Mouse (Mus musculus): ENCODE data around the gene Ldah.
A peak's percentile ranks its signal among the peaks of the same experiment; 100 is the strongest.
"Not testable (repeated sequence)": the region's sequence is repeated elsewhere in the genome, so short reads cannot be mapped to it uniquely, and the experiment has no call there.

The Ldah gene

DNA sequence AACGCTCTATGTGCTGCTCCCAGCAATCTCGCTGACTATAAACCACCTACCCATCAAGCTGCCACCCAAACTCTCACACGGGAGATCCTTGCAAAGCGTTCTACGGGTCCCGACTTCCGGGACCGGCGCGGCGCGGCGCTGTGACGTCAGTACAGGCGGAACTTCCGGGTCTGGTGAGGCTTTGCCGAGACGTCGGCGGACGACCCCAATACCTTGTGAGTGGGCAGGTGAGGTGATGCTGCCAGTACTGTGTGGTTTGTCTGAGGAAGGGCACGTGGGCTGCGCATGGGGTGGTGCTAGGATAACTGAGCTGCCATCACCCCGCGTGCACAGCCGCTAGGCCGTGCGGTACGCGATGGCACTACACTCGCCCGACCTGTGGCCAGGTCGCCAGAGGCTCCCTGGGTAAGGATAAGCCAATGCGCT lies at the start of gene Ldah:
Gene Ldah (plus strand): TSS at position 130 of the 426 bp plus-strand sequence.
- DNase-seq (ENCODE audit: low spot score) = peak; percentile 91

DNA sequence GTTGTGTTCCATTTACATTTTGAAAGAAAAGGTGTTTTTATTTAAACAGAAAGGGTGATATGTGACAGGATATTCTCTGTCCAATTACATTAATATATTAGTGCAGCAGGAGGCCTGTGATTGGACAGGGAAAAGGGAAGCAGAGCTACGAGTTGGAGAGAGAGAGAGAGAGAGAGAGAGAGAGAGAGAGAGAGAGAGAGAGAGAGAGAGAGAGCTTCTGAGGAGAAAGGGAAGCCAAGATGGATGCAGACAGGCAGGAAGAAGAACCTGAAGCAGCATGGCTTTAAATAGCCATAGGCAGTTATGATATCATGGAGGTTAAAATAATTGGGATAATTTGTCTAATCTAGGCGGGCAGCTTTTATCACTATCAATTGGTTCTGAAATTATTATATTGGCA lies 40.2 kb upstream of the Ldah start:
- no peak for DNase-seq (ENCODE audit: low spot score)

DNA sequence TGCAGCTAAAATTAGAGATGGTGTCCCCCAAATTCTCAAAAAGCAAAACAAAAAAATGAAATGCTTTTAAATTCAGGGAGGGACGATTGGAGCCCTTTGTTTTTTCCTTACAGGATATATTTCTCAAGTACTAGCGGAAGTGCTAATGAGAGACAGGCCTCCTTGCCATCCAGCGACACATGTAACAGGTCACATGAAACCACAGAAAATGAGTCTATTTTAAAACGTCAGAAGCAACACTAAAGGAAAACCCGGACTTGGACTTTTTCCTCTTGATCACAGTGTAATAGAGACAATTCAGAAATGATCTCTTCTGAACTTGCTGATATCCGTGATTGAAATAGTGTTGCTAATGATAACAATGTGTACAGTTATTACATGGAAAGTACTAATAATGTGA lies 27.0 kb upstream of the Ldah start:
- DNase-seq (ENCODE audit: low spot score) = no peak

DNA sequence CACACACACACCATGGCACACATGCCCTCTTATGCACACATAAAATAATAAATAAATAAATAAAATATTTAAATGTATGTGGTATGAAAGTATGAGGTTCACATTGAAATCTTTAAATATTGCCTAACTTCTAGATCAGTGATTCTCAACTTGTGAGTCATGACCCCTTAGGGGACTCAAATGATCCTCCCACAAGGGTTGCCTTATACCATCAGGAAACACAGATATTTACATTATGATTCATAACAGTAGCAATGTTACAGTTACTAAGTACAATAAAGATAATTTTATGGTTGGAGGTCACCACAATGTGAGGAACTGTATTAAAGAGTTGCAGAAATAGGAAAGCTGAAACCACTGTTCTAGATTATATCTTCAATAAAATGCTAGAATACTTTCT lies 26.2 kb upstream of the Ldah start:
- DNase-seq (ENCODE audit: low spot score) = no peak

DNA sequence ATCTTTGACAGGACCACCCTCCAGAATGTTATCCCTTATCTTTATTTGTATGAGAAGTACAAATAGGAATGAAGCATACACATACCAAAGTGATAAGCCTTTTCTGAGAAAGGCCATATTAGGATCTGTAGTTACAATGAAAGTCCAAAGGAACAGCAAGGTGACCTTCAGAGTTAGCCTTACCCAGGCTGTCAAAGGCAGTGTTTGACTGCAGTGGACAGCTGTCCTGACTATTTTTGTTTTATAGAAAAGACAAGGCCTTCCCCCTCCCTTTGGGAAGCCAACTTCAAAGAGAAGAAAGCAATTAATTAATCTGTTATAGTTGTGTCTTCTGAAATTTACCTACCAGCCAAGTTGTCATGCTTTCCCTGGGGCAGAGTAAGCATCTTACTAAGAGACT lies 23.4 kb upstream of the Ldah start:
- no peak for DNase-seq (ENCODE audit: low spot score)

DNA sequence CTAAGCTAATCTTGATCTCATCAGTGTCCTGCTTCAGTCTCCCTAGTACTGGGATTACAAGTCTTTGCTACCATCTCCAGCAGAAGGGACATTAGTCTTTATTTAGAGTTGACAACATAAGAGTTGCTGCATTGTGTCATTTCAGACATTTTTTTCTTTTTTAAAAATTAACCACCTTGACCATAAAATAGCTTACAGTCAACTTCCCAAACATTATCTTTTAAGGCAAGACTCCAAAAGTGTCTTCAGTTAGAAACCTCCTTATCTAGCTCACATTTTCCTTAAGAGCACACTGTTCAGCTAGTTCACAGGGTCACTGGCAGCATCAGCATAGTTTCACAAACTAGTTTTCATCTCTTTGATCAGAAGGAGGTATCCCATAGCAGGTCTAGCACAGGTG lies 19.7 kb upstream of the Ldah start:
- no peak for DNase-seq (ENCODE audit: low spot score)

DNA sequence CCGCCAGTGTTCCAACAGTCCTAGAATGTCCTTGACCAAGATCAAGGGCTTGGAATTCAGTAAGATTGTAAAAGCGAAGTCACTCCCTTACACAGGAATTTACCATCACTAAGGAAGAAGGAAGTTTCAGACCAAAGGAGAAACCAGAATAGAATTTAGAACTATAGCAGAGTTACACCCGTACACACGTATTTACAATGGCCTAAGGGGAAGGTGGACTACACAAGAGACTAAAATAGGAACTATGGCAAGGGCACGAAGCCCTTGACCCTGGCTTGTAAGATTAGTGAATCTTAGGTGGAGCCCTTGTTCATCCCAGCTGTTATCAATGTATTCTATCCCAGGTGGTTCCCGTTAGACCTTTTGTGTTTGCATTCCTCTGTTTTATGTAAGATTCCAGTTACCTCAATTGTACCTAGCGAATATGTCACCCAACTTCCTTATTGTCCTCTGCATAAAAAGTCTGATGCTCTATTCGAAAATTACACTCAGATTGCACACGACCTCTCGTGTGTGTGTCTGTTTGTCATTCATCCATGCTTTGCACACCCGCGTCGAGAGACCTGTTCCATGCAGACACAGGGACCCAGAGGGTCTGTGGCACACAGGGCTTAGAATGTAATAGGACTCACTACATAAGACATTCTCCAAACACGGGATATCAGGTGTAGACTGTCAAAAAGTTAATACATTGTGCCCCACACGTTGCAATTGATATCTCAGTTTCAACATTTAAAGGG lies 18.9 kb upstream of the Ldah start:
- DNase-seq (ENCODE audit: low spot score) = not testable (repeated sequence)

DNA sequence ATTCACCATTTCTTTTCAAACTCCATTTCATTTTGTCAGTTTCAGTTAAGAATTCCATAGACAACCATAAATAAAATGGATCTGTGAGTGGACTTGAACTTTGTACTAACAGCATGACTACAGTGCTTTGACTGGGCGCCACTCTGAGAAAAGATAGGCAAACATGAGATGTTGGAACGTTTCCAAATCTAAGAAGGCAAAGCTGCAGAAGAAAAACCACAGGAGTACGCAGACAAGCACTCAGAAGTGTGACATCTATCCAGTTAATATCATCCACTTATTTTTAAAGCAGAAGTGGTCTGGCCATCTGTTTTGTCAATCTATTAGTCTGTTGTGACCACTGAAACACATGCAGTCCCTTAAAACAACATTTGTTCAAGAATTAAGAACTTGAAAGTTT lies 18.2 kb upstream of the Ldah start:
- no peak for DNase-seq (ENCODE audit: low spot score)

DNA sequence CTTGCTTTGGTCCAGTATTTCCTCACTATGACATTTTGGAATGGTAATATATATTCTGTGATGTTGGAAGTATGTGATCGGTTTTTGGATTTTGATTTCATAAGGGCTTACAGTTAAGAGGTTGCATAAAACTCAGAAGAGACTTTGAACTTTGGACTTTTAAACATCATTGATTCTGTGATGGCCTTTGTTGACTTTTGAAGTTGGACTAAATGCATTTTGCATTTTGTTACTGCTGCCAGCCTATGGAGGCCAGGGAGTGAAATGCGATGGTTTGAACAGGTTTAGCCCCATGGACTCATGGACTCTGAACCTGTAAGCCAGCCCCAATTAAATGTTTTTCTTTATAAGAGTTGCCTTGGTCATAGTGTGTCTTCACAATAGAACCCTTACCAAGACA lies 2.2 kb upstream of the Ldah start:
- DNase-seq (ENCODE audit: low spot score) = no peak

DNA sequence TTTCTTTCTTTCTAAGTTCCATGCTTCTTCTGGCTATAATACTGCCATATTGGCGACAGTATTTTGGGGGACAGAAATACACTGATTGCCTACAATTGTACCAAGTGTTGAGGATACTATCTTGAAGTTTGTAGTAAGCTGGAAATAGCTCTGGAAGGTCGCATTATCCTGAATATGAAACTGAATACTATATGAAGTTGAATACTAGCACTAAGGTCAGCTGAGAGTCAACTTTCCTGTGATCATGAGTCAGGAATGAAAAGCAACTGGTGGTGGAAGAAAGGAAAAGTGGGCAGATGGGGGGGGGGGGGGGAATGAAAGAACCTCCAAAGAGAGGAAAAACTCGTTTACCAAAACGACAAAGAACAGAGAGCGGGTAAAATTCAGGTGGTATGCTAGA lies 329 bp upstream of the Ldah start:
- no peak for DNase-seq (ENCODE audit: low spot score)

DNA sequence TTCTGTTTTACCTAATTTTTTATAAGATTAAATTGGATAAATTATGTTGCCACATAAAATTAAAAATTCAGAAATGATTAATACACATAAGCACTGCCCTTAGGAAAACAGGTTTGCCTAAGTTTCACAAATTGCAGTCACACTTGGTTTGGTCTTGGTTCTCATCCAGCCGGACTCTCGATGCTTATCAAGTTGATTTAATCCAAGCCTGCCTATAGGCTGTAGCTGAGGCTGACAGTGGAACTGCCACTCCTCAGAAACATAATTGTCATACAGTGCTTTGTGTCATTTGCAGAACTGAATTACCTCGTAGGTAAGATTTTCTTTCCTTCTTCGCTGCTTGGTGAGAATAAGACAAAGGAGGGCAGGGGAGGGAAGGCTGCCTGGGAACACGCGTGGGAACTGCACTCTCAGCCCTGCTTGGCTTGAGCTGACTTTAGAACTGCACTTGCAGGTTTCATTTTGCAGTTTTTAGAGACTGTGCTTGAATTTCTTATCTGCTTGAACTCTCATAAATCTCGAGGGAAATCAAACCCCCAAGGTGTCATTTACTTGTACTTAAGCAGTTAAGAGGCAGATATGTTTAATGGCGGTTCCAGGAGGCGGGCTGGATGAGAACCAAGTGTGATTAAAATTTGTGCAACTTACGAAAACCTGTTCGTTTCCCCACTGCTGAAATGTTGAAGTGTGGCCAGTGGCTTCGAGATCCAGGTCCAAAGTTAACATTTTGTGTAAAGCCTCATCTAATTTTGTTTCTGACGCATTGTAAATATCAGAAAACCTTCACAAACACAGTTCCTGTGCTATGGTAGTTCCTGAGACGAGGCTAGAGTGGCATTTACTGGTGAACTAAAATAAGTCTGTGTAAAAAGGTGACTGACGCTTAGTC lies 8.7 kb downstream of the Ldah start:
- DNase-seq (ENCODE audit: low spot score) = no peak

DNA sequence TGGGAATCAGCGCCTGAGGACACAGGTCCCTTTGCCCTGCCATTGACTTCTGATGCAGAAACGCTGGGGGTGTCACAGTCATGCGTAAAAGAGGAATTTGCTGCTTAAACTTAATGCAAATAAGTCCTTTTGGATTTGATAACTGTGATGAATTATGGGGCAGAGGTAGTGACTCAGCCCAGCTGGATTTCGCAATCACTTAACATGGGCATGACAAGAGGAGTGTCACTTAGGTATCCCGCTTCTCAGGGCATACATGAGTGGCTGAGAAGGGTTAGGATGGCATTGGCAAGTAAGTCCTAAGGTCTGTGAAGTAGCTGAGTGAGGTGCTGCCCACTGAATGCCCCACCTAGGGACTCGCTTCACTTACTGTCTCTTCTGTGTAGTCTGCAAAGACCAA lies 15.1 kb downstream of the Ldah start:
- DNase-seq (ENCODE audit: low spot score) = no peak

DNA sequence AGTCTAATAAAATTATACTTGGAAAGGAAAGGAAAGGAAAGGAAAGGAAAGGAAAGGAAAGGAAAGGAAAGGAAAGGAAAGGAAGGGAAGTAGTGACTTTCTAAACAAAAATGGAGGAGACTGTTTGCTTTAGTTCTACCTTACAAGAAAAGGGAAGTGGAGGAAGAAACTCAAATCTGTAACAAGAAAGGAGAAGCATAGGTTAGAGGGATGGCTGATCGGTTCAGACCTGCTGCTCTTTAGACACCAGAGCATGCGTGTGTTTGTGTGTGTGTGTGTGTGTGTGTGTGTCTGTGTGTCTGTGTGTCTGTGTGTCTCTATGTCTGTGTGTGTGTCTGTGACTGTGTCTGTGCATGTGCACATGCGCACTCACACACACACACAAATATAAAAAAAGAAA lies 23.2 kb downstream of the Ldah start:
- DNase-seq (ENCODE audit: low spot score) = no peak

DNA sequence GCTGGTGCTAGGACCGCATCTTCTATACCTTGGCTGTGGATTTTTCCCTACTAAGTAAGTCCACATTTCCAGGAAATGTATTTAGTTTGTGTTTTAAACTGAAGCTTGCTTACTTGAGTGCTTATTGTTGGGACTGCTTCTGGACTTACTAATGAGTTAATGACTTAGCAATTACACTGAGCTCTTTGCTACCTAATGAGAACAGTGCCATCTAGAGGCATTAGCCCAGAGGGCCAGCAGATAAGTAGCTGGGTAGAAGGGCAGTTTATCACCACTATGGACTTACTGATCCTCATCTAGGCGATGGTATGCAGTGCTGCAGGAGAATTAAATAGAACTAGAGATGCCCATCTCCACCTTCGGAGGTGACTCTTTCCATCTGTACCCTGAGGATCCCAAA lies 24.8 kb downstream of the Ldah start:
- no peak for DNase-seq (ENCODE audit: low spot score)

DNA sequence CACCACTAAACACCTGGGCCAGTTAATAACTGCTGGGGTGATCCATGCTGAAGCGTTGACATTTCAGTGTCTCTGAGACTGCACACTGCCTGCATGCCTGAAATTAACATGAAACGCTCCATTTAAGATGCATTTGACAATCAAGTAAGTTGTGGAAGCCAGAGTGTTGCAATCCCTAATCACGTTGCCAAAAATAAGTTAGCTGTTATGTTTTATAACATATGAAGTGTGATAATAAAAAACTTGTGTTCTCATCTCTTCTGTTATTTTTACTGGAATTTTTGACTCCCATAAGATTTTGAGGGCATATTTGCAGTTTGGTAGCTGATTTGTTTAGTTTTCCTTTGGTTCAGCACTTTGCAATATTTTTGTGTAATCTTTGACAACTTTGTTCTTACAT lies 34.3 kb downstream of the Ldah start:
- DNase-seq (ENCODE audit: low spot score) = no peak

DNA sequence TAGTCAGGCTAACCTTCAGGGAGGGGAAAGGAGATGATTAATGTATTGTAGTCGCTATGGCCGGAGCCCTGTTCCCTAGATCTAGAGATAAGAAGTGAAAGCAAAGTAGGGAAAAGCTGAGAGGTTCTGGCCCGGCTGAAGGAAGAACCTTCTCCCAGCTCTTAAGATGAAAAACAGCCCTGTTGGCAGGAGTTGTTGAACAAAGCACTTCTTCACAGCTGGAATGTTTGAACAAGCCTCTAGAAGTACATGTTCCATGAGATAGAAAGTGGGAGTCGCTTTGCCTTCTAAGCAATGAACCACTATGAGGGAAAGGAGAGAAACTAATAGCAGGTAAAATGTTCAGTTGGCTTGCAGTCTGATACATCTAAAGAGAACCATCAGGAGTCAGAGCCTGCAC lies 36.8 kb downstream of the Ldah start:
- DNase-seq (ENCODE audit: low spot score) = no peak

DNA sequence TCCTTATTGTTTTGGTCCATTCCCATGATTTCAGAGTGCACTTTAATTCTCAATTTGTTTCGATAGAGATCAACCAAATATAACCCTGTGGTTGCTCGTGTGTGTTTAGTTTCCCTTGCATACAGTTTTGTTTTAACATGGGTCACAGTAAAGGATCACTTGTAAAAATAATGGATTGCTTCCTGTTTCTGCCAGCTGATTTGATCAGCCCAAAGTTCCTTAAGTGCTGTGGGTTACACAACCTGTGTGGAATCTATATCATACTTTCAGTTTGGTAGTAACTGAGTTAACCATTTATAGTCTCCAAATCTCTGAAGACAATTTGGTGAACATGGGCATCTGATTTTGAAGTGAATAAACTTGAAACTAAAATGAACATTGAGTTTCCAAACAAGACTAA lies 52.4 kb downstream of the Ldah start:
- DNase-seq (ENCODE audit: low spot score) = no peak

DNA sequence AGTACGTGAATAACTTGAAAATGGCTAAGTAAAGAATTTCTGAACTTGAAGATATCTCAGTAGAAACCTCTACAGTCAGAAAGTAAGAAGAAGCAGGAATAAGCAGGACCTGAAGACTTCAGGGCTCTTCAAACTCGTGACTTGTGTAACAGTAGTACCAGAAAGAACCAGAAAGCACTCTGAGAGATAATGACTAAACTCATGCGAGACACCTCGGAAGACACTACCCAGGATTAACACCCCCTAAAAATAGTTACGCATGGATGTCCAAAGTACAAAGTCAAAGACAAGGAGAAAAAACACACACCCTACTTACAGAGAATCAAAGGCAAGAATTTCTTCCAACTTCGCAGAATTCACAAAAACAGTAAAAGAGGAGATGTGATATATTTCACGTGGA lies 58.4 kb downstream of the Ldah start:
- DNase-seq (ENCODE audit: low spot score) = no peak

DNA sequence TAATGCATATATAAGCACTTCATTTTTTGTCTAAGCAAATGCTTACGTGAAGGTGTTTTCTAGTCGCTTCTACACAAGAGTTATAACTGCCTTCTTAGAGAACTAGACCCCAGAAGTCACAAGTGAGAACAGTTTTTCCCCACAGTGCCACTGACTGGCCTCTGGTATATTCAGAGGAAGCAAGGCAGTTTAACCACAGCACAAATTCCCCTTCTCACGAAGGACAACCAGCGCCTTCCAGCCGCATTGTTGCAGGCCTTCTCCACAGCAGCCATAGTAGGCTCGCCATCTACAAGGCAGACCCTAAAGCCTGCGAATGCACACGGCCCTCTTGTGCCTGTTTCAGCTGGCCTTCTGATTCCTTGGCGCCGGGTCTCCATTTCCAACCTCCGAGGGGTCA lies 61.7 kb downstream of the Ldah start:
- no peak for DNase-seq (ENCODE audit: low spot score)

DNA sequence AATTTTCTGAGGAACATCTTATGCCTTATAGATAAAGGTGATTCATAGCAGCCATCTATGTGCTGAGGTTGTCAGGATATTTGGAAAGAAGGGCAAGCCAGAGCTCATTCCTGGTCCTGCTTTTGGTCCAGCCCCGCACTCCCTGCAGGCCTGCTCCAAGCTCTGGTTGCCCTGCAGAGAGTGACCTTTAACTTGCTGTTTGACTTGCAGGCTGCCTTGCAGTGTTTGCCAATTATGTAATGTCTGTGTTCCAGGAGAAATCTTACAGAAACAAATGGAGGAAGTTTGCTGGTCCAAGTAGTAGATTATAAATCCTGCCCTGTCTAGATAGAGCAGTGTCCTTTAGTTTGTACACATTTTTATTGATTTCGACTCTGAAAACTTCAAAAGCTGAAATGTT lies 63.5 kb downstream of the Ldah start:
- DNase-seq (ENCODE audit: low spot score) = no peak

DNA sequence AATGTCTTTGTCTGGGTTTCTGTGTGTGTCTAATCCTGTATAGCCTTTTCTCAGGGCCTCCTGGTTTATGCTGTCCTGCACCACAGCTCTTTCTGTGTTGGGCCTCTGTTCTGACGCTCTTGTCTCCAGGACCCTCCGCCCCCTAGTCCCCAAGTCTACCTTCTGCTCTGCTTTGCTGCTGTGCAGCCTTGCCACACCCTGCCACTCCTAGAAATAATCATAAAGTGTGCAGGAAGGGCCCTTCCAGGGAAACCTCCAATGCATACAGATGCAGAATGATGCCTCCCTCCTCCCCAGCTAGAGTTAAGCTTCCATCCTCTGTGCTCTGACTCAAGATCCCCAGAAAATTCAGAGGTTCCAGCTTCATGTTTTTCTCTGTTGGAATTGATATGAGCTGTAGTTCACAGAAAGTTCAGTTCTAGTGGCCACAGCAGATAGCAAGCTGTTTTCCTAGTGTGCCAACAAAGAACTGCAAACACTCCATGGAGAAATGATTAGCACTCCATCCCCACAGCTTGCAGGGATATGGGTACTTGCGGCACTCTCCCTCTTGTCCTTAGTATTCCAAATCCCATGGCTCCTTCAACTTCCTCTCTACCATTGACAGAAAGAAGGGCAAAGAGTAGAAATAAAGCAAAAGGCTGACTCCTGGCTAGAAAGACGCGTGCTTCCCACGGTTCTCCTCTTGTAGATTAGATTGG lies 65.7 kb downstream of the Ldah start:
- no peak for DNase-seq (ENCODE audit: low spot score)

DNA sequence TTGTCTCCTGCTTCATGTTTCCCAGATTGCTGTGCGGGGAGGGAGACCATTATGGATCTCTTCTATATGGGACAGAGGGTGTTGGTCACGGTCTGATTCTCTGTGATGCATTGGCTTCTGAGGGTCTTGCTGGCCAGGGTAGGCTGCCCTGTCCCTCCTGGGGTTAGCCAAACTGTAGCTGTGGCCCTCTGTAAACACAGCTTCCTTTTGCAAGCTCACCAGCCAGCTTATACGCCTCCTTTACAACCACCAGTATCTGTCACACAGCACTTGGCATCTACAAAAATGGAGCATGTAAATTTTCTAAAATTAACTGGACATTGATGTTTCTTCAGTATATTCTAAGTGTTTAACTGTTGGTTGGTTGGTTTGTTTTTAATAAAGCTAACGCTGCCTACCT lies 67.5 kb downstream of the Ldah start:
- no peak for DNase-seq (ENCODE audit: low spot score)
